Mouse (Mus musculus): ENCODE measurements around the gene Elovl6. TPM values are rescaled to one million over a fixed set of nuclear protein-coding genes. Genes with fewer than 3 reads are reported as not detected.

Gene Elovl6
- 14.0 TPM for polyA plus RNA-seq (2017; shearing (Covaris generic))

GRCm38 (mm10) chr3:129532180-129532864, at the start of gene Elovl6:
Gene Elovl6 (plus strand): TSS chr3:129532355.

Other genes starting within 250 kb of the Elovl6 start
- 0.42 TPM for gene Enpep, start 199.6 kb upstream of the Elovl6 start, polyA plus RNA-seq (2017; shearing (Covaris generic))
- 2.7 TPM for gene Egf, start 223.0 kb downstream of the Elovl6 start, polyA plus RNA-seq (2017; shearing (Covaris generic))